Mouse (Mus musculus) heart, postnatal 10 days (tissue): Measurements from ENCODE around the gene Casp9. TPM values are rescaled to one million over a fixed set of nuclear protein-coding genes. Genes with fewer than 3 reads are reported as not detected.

Source experiments
- DNase-seq, 2 experiments: peaks; one replicate each; pipeline ENCODE4 v3.0.0; 2021
- intact Hi-C: fragments of 180-260 bp; cut with DNase I; formaldehyde crosslinking; loops from one replicate; pipeline ENCODE4 v1.15.1; 2025
- total RNA-seq, 2 experiments: library from RNA; stranded (reverse); gene quantifications; 2 replicates each; pipeline ENCODE4 v1.2.3; 2021

The Casp9 gene
- total RNA-seq, 2 experiments from 2014 or later = 10.5 to 12.4 TPM

DNA sequence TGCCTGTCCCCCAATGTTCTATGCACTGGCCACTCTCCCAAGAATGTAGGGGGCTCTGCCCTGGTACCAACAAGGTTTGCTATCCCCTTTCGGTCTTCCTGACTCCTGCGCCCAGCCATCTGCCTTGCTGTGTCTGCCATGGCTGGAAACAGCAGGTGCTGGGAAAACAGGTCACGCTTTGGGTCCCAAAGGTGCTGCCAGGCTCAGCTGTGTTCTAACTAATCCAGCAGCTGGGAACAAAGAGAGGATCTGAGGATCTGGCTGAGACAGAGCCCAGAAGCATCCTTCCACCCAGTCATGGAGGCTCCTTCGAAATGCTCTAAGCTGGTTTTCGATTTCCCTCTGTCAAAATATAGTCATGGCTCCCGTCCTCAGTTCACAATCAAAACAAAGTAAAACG lies 22.9 kb downstream of the Casp9 start:
- intact Hi-C loops = no loop called here
- no peak for DNase-seq

- no peak for DNase-seq
- intact Hi-C loops = no loop called here
Observed at GRCm38 (mm10) chr4:141816776-141817655, 23.6 kb downstream of the Casp9 start.

DNA sequence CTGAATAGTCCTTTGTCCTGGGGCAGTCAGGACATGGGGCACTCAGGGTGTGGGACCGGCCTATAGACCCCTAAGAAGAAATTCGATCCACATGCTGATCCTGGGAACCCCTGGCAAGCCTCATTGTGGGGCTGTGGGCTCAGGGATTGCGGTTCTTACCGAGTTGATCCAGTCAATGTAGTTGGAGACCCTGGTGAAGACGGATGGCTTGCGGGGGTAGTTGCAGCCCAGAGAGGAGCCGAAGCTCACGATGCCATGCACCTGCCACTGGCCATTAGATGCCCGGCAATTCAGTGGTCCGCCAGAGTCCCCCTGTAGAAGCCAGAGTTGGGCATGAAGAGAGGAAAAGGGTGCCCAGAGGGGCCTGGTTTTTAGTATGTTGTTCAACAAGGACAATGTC lies 24.3 kb downstream of the Casp9 start:
- DNase-seq = no peak
- intact Hi-C loops = no loop called here

GRCm38 (mm10) chr4:141818861-141819260 lies 25.4 kb downstream of the Casp9 start:
- intact Hi-C loops = no loop called here

GRCm38 (mm10) chr4:141819316-141819715 lies 25.9 kb downstream of the Casp9 start:
- no peak for DNase-seq
- intact Hi-C loops = no loop called here

More at GRCm38 (mm10) chr4:141818861-141819260, 25.4 kb downstream of the Casp9 start:
- DNase-seq = no peak

DNA sequence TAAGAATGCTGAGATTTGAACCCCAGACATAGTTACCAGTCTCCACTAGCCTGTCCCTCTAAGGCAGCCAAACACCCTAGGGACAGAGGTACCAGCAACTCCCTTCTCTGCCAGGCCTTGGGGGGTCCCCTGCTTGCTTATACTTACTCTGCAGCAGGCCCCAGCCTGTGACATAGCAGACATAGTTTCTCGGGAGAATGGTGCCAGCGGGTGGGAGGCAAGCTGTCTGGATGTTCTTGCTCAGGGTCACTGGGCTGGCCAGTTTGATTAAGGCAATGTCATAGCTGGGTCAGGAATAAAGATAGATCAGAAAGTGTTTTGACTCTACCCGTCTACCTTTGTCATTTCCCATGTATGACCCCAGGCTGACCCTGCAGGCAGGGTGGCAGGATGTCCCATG lies 27.8 kb downstream of the Casp9 start:
- DNase-seq = no peak
- intact Hi-C loops = no loop called here

GRCm38 (mm10) chr4:141822089-141822488 lies 28.7 kb downstream of the Casp9 start:
- DNase-seq = peak; percentile 15 to 48
- intact Hi-C loops = no loop called here

DNA sequence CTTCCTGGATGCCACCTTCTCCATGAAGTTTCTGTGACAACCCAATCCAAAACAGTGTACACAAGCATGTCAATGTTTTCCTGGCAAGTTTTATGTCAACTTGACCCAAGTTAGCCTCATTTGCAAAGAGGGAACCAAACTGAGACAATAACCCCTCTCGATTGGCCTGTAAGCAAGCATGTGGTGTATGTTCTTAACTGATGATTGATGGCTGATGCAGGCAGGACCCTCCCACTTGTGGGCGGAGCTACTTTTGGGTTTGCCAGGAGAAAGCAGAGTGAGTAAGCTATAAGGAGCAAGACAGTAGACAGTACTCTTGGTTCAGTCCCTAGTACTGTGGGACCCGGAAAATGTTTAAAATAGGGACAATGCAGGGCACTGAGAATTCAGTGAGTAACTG lies 29.6 kb downstream of the Casp9 start:
- intact Hi-C loops = no loop called here
- DNase-seq = peak; percentile 11 to 28

GRCm38 (mm10) chr4:141826060-141826459 lies 32.6 kb downstream of the Casp9 start, which contains the start of gene Cela2a:
TSS of gene Cela2a (minus strand) at chr4:141826160.
- intact Hi-C loops = no loop called here
- no peak for DNase-seq

- DNase-seq = no peak
- intact Hi-C loops = no loop called here
Observed at GRCm38 (mm10) chr4:141827401-141827800, 34.0 kb downstream of the Casp9 start.

- intact Hi-C loops = no loop called here
- DNase-seq = peak; percentile 34 to 48
Observed at GRCm38 (mm10) chr4:141828177-141828576, 34.8 kb downstream of the Casp9 start.

DNA sequence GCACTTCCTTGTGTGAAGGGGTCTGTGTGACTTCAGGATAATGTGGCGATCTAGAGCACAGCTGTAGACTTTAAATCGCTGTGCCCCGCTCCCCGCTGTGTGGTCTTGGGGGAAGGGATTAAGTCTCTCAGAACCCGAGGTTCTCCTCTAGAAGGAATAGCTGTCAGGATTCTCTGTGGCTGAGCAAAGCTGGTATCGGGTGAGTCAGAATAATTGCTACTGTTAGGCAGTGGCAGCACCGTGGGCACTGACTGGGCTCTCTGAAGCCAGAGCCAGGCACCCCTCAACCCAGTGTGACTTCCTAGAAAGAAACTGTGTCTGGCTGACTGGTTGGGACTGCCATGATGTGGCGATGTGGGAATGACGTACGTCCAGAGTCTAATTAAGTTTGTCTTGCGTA lies 37.0 kb downstream of the Casp9 start:
- intact Hi-C loops = no loop called here
- no peak for DNase-seq

- intact Hi-C loops = no loop called here
- no peak for DNase-seq
Observed at GRCm38 (mm10) chr4:141831361-141831760, 37.9 kb downstream of the Casp9 start.

- DNase-seq = no peak
- intact Hi-C loops = no loop called here
Observed at GRCm38 (mm10) chr4:141833911-141834310, 40.5 kb downstream of the Casp9 start.

DNA sequence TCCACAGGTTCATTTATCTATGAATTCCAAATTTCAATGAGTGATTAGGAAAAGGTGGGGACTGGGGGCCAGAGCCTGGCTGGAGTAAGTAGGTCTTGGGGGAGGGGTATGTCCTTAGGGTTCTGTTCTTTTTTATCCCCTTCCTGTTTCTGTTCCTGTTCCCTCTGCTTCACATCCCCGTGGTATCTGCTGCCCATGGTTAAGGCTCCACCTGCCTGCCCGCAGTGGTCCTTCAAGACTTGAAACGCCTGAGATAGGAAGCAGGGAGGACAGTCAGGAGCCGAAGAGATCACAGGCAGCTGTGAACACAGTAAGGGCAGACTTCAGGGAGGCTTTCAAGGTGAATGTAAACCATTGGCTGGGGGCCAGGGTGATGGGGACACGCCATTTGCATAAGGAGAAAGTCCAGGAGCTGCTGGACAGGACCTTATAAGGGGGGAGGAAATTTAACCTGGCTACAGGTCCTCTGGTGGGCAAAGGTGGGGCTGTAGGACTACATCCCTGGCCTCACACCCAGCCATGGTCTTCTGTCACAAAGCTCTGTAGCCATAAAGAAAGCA lies 41.2 kb downstream of the Casp9 start:
- intact Hi-C loops = no loop called here
- DNase-seq = no peak

DNA sequence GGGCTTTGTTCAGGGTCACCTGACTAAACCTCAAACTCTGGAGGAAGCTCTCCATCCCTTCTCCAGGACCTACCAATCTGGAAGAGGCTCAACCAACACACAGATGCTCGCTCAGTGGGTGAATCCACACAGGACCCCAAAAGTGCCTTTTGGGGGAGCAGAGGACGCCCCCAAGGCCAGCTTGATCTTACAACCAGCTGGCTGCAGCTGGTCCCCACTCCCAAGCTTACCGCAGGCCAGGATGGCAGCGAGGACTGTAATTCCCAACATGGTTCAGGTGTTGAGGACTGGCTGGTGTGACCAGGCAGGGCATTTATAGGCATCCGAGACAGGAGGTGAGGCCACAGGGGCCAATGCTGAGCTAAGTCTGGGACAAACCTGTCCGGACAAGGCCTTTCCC lies 52.6 kb downstream of the Casp9 start, which contains the start of gene Ctrc:
Ctrc (minus strand) TSS at position 361 of the 400 bp plus-strand sequence.
- DNase-seq = no peak
- intact Hi-C loops = loop anchor here (2.0 to 10.0 kb wide), 2 partner anchors 223 to 461 kb away; partner anchors contain the start of gene Slc25a34

GRCm38 (mm10) chr4:141853437-141853836 lies 60.0 kb downstream of the Casp9 start:
- peak; percentile 53 to 80 for DNase-seq
- intact Hi-C loops = loop anchor here (1.0 to 2.0 kb wide), 2 partner anchors 43 to 233 kb away; no protein-coding TSS in a partner anchor

GRCm38 (mm10) chr4:141857422-141857930 lies 64.1 kb downstream of the Casp9 start:
- peak; percentile 80 to 91 for DNase-seq
- intact Hi-C loops = loop anchor here (1.0 kb wide), 1 partner anchor 101 kb away; no protein-coding TSS in a partner anchor

DNA sequence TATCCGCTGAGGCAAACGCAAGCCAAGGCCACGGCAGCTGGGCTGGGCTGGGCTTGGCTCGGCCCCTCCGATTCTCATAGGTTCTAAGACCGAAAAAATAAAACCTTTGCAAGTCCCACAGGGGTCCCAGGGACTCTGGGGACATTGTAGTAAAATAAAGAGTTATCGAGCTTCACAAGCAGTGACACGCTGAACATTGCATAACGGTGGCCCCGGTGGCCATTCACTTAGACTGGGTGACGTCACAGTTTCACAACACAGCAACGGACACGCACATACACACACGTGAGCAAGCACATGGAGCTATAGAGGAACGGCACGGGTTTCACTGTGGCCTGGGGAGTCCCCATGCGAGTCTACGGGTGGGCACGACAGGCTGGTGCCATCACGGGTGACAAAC lies 65.1 kb downstream of the Casp9 start:
- DNase-seq = no peak

DNA sequence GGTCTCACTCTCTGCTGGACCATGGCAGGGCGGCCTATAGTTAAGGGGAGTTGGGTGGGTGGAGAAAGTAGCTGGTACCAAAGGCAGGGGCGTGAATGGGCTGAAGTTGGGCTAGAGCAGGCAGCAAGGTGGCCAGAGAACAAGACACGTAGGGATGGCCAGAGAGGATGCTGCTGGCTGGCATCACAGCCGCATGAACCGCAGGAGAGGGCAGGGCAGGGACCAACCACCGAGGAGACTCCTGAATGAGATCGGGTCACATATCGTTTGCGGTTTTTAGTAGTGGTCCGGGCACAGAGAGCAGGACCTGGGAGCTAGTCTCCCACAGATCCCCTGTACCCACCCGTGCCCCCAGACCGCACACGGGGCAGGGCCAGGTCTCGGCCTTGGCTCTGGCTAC lies 65.9 kb downstream of the Casp9 start:
- intact Hi-C loops = no loop called here
- DNase-seq = no peak

More for the DNA sequence above, 65.1 kb downstream of the Casp9 start:
- intact Hi-C loops = no loop called here

DNA sequence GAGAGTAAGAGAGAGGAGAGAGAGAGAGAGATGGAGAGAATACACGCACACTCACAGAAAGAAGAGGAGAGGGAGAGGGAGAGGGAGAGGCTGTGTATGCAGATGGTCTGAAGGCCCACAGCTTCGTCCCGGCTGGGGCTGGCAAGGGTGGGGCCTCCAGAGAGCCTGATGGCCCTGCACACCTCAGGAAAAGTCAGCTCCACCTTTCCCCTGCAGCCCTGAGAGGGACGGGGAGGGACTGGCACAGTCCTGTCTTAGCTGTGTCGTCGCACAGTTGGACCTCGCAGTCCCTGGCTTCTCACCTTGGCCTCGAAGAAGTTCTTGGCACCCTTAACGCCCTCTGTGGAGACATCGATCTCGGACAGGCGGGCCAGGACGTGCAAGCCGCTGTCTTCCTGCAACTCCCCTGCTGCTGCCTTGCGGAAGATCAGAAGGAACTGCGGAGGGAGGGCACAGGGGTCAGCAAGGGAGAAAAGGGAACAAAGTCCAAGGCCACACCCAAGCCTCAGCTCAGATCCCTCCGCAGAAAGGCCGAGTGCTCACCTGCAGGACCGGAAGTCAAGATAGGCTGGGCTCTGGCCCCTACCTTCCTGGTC lies 66.9 kb downstream of the Casp9 start:
- intact Hi-C loops = no loop called here
- DNase-seq = no peak
